Mouse (Mus musculus) urinary bladder, postnatal 14 days (tissue): ENCODE measurements around the gene Coq7.

Experiments
- DNase-seq: peaks from one replicate; pipeline ENCODE4 v3.0.0; 2021; ENCODE audit warnings: low spot score

Coq7 gene

GRCm38 (mm10) chr7:118461400-118462136 lies 71.6 kb downstream of the Coq7 start:
- DNase-seq, result no peak
